Mouse (Mus musculus): ENCODE results near the gene Elfn1. TPM values are rescaled to one million over a fixed set of nuclear protein-coding genes. Genes with fewer than 3 reads are reported as not detected.

Gene Elfn1
- total RNA-seq (2021): under 1 TPM in 1 of 2 experiments, not detected in 1; 0.10 TPM
- long read RNA-seq, experiment 1: 0 reads
- long read RNA-seq, experiment 2: 0 reads

DNA sequence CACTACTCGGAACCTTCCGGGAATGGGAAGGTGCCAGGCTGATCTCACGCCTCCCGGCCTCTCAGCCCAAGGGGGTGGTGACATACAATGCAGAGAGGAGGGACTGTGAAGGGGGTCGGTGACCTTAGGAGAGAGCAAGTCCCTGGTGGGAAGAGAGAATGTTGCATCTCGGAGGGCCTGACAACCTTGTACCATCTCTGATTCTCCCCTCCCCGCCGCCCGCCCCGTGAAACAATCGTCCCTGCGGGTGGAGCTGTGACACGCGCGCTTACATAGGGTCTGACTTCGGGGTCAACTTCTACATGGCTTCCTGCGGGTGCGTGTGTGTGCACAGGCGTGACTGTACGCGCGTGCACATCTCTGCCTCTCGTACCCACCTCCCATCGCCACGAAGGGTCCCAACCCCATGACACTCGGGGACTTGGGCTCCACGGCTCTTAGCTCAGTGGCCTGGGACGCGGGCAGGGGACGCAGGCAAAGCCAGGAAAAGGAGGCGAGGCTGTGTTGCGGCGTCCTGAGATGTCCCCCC, at the start of gene Elfn1:
TSS of gene Elfn1 (plus strand) at position 230 of the 529 bp plus-strand sequence.
- DNase-seq: peak in 1 of 2 experiments; percentile 25

DNA sequence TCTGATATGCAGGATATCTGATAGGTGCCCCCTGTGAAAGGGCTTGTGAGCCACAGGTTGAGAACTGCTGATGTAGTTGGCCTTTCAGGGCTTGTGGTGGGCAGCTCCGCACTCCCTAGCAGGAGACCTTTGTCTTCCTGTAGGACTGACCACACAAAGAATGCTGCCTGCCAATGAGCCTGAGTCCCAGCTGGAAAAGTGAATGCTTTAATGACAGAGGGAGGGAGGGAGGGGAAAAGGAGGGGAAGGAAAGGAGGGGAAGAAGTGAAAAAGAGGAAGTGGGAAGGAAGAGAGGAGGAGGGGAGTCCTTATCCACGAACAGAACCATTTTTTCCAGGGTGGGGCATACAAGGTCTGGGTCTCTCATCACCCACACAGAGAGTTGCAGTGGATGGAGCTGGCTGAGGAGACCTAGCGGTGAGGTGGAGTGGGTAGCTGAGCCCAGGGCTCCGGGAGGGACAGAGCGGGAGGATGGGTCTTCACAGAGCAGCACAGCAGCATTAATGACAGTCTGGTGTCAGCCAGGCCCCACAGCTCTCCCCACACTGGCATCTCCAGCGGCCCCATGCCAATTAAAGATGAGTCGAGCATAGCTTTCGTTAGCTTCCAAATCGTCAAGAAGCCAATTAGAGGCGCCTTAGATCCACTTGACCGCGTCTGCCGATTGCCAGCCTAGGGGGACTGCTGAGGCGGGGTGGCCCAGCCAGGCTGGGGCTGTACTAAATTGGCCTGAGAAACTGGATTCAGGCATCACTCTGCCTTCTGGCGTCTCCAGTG, 47.2 kb upstream of the Elfn1 start:
- no peak for DNase-seq

DNA sequence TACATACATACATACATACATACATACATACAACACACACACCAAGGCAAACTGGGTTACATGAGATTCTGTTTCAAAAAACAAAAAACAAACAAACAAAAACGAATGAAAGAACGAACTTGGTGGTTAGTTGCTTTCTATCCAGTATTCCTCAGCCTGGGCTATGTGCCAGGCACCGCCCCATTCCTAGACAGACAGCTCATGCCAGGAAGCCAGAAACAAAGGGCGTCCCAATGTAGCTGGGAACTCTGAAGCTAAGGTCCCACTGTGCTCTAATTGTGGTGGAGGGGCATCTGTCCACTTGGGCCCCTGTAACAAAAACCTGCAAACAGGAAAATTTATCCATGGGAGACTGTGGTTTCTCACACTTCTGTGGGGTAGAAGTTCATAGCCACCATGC, 45.0 kb upstream of the Elfn1 start:
- peak; percentile 51 to 77 for DNase-seq

DNA sequence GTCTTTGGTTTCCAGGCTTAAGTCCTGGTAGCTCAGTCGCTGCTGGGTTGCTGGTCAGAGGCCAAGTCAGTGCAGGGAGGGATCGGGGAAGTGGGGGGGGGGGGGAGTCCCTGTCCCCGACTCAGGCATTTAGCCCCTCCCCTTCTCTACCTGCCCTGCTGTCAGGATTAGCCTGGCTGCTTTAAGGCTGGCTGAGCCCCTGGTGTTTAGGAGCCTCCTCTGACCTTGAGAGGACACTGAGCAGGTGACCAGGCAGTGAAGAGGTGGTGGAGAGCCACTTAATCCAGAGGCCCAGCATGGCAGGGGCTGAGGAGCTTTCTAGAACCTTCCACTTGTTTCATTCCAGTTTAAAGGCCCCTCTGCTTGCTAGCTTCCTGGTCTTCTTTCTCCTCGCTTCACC, 36.9 kb upstream of the Elfn1 start:
- no peak for DNase-seq

GRCm38 (mm10) chr5:139871526-139871925, 36.2 kb upstream of the Elfn1 start:
- no peak for DNase-seq

- no peak for DNase-seq
These were observed 30.2 kb upstream of the Elfn1 start for GRCm38 (mm10) chr5:139877563-139877962.

- no peak for DNase-seq
These were observed 28.0 kb upstream of the Elfn1 start for GRCm38 (mm10) chr5:139879694-139880093.

DNA sequence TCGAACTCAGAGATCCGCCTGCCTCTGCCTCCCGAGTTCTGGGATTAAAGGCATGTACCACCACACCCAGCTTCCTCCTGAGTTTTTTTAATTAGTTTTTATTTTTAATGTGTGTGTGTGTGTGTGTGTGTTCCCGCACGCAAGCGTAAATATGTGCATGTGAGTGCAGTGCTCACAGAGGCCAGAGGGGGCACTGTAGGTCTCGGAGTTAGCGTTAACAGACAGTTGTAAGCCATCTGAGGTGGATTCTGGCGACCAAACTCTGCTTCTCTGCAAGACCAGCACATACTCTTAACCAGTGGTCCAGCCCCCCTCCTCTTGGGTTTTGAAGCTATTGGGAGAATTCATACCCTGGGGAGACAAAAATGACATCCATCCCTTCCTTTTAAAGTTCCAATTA, 26.6 kb upstream of the Elfn1 start:
- no peak for DNase-seq

- no peak for DNase-seq
These were observed 19.1 kb upstream of the Elfn1 start for GRCm38 (mm10) chr5:139888624-139889023.

DNA sequence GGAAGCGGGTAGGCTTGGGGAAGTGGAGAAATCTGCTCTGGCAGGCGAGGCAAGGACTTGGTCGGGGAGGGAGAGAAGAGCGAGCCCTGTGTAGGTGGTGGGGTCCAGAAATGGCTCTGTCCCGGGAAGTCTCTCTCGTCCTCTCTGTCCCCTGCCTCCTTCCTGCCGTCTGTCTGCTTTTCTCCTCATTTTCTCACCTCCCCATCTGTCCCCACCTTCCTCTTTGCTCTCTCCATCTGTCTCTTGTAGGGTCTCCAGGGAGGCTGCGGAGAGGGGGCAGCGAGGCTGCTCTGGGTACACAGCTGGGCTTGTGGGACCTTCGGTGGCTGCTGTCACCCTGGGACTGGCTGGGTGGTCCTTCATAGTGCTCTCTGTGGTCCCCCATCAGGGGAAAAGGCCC, 18.4 kb upstream of the Elfn1 start:
- no peak for DNase-seq

- no peak for DNase-seq
These were observed 15.3 kb upstream of the Elfn1 start for GRCm38 (mm10) chr5:139892326-139892994.

DNA sequence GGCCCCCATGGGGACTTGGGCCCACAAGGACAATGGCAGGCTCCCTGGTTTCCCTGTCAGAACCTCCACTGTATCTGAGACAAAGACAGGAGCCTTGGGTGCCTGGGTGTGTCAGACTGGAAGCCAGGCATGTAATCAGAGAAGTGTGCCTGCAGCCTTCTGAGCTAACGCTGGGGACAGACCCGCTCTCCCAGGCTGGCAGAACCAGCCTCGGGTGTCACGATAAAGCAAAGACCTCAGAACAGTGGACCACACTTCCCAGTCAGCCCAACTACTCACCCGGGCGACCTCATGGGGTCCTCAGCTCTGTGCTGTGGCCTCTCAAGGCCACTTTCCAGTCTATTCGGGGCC, 14.8 kb upstream of the Elfn1 start:
- no peak for DNase-seq

DNA sequence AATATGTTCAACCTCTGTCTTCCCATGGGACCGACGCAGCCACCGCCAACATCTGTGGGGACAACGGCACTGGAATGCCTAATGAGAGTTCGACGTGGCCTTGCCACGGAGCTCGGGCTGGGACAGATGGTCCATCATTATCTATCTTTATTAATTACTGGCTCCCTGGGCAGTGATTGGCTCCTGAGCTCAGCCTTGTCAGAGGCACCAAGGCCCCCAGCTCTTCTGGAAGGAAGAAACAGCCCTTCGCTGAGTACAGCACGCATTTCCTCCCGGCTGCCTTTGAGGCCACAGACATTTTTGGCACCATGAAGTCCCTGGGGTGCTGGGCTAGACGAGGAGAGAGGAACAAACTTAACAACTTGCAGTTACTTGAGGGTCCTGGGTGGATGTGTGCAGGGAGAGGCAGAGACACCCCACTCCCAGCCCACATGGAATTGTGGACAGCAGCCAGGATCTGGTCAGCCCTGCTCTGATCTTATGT, 13.7 kb upstream of the Elfn1 start:
- peak; percentile 59 to 71 for DNase-seq

GRCm38 (mm10) chr5:139899044-139899443, 8.7 kb upstream of the Elfn1 start:
- peak; percentile 22 to 30 for DNase-seq

- DNase-seq: no peak
These were observed 2.6 kb upstream of the Elfn1 start for GRCm38 (mm10) chr5:139905121-139905520.

GRCm38 (mm10) chr5:139906507-139906906, 1.2 kb upstream of the Elfn1 start:
- no peak for DNase-seq

- peak in 1 of 2 experiments; percentile 58 for DNase-seq
These were observed 502 bp upstream of the Elfn1 start for GRCm38 (mm10) chr5:139907241-139907640.

DNA sequence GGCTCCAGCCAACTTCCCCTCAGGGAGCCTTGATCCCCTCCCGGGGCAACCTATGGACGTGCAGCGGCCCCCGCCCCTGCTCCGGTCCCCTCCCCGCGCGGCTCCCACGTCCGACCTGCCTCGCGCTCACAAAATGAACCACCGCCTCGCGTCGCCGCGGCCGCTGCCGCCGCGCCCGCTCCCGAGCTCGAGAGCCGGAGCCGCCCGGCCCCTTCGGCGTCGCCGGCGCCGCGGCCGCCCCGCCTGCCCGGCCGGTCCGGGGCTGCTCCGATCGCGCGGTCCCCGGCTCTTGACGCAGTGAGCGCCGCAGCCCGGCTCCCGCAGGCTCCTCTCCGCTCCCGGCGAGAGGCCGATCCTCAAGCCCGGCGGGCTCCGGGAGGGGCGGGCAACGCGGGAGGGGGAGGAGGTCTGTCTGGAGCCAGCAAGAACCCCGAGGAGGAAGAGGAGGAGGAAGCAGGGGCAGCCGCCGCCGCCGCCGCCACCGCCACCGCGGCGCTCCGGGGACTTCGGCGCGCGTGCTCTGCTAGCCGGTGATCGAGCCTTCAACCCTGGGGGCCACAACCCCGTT, 584 bp downstream of the Elfn1 start:
- DNase-seq: peak in 1 of 2 experiments; percentile 24

DNA sequence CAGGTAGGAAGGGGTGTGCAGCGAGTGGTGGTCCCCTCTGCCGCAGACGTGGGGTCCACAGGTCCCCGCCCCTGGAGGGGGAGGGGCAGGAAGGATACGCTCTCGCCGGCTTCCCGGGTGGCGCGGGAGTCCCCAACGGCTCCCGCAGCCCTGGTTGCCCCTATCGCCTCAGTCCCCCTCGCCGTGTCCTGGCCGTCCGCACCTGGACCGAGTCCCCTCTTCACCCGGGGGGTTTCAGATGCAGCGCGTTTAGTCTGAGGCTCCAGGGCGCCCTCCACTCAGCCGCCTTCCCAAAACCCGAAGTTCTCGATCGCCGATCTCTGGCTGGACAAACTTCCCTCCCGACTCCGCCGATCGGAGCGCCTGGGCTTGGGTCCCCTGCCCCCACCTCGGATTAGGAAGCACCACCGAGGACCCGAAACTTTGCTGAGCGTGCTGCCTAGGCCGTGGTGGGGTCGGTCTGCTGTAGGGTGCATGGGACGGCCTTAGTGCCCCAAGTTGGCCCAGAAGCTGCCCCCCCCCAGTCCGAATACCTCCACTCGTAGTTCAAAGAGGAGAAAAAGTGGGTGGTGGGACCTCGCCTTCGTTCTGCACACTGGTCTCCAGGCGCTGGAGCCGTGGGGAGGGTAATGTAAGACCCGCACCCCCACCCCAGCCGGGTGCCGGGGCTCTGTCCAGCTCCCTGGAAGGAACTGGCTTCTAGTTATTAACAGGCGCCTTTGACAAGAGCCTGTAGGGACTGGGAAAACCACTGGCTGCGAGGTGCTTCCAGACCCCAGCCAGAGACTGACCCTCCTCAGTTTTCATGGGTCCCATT, 1.3 kb downstream of the Elfn1 start:
- DNase-seq: peak in 1 of 2 experiments; percentile 28

DNA sequence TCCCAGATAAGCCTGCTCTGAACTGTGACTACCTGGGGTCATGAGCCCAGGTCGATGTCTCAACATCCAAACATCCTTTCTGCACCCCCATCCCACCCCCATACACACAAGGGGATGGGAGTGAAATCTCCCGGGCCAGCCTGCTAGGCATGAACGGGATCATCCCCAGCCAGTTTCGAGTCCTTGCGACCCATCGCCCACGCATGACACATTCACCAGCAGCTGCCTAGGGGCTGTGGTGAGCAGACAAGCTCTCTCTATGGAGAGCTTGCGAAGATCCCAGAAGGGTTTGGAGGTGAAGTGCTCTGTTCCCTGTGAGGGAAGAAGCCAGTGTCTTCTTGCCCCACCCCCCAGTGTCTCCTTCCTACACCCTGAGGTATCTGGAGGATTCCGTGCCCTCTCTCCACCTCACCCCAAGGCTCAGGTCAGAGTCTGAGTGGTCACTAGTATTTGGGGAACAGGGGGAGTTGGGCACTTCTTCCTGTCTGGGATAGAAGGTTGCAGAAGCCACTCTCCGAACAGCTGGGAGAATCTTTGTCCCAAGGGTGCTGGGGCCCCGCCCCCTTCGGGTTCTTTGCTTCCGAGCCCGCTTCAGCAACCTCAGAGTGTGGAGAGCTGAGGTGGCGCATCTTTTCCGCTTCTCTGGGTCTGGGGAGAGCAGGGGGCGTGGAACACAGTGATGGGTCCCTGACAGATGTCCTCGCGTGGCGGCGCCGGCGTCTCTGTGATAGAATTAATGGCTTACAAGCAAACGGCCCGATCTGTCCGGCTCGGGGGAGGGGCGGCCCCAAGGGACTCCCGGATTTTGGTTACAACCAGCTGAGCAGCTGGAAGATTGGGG, 2.2 kb downstream of the Elfn1 start:
- peak; percentile 26 to 47 for DNase-seq

DNA sequence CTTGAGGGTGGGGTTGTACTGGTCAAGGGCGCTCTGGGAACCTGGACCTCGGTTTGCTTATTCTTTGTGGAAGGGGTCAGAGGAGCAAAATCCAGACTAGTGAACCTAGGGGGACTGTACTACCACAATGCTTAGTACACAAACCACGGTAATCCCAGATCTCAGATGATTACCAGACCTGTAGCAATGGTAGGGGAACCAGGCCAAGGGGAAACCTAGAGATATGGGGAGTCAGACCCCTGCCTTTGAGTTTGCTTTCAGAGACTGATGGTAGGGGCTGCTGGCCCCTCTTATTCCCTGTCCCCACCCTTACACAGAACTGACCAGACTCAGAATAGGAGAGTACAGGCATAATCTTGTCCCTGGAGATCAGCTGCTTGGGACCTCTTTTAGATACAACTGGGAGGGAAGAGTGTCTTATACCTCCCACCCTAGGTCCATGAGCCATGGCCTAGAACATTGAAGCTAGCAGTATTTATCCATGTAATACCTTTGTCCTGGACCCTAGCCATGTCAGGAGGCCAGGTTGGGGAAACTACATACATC, 3.1 kb downstream of the Elfn1 start:
- DNase-seq: no peak
